Mouse (Mus musculus) ES-E14 (cell line): ENCODE measurements around the gene Urah.

ENCODE experiments used
- CHD2 ChIP-seq: IDR thresholded peaks from 2 replicates; pipeline ENCODE4 v1.6.1; 2014; ENCODE audit warnings: mild to moderate bottlenecking, low read depth, low read length, inconsistent platforms
- HCFC1 ChIP-seq: IDR thresholded peaks from 2 replicates; pipeline ENCODE4 v1.6.1; 2012; ENCODE audit warnings: low read length, inconsistent platforms, borderline replicate concordance; ENCODE audit not compliant: insufficient read depth
- MAFK ChIP-seq: IDR thresholded peaks from 2 replicates; pipeline ENCODE4 v1.6.1; 2014; ENCODE audit warnings: mild to moderate bottlenecking, low read depth, low read length, inconsistent platforms; ENCODE audit not compliant: insufficient read depth
- ZC3H11A ChIP-seq: IDR thresholded peaks from 2 replicates; pipeline ENCODE4 v1.6.1; 2012; ENCODE audit warnings: low read depth, mild to moderate bottlenecking, inconsistent platforms, low read length, borderline replicate concordance
- ZNF384 ChIP-seq: IDR thresholded peaks from 2 replicates; pipeline ENCODE4 v1.6.1; 2012; ENCODE audit warnings: low read depth, low read length, inconsistent platforms

DNA sequence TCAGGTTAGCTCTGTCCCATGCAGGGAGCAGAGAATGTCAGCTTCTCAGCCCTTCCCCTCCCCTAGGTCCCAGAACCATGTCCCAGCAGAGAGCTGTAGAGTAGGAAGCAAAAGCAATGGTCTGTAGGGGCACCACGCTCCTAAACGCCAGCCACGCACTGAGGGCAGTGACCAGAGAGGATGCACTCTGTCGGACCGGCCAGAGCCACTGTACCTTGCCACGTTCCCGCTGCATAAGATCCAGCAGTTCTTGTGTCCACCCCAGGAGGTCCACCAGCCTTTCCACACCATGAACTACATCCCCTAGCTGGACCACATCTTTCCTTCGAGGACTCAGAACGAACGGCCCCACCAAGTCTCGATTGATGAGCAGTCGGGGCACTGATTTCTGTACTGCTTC is 29.9 kb downstream of the Urah start:
- TF ChIP-seq ZNF384: no peak
- no peak for TF ChIP-seq HCFC1
- TF ChIP-seq CHD2: no peak
- no peak for TF ChIP-seq MAFK
- TF ChIP-seq ZC3H11A: no peak
